Mouse (Mus musculus) layer of hippocampus, adult 2 months (tissue): ENCODE measurements at regions not wholly inside any gene's neighbourhood (a gene's known extent, or its start where the extent isn't known, plus 50 kb on each side); places are given as distances from the start of the nearest gene placed in this dataset.

Experiments
- DNase-seq, 2 experiments: peaks; one replicate each; pipeline ENCODE4 v3.0.0; 2022; ENCODE audit warnings: low spot score in 2 of 2
- H3K27ac ChIP-seq: fragments of 200-600 bp; 2 replicates; pipeline ENCODE4 v1.8.1; 2022
- H3K4me3 ChIP-seq: fragments of 200-600 bp; 2 replicates; pipeline ENCODE4 v1.8.1; 2022; ENCODE audit warnings: mild to moderate bottlenecking
- CTCF ChIP-seq: fragments of 200-600 bp; conservative IDR thresholded peaks from 2 replicates; pipeline ENCODE4 v1.8.1; 2022; ENCODE audit warnings: antibody characterized with exemption, mild to moderate bottlenecking, moderate library complexity

DNA sequence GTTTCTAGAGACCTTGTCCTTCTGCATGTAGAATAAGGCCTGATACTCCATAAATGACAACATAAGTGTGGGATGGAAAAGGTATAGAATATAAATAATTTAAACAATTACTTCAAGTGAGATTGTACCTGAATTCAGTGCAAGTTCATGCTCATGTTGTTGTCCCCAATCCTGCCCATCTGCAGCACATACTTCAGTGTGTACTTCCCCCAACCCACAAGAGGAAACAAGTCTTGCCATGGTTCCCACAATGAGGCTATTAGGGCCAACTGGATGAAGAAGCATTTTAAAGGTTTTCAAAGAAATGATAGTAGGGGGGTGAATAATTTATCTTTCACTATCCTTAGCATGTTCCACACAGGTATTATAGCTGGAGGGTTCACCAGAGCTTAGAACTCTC is 79.4 kb upstream of the Gmds start:
- Histone ChIP-seq H3K27ac (no peak overlapping the region), H3K4me3 (no peak overlapping the region)
- no peak for DNase-seq
- TF ChIP-seq CTCF: no peak

DNA sequence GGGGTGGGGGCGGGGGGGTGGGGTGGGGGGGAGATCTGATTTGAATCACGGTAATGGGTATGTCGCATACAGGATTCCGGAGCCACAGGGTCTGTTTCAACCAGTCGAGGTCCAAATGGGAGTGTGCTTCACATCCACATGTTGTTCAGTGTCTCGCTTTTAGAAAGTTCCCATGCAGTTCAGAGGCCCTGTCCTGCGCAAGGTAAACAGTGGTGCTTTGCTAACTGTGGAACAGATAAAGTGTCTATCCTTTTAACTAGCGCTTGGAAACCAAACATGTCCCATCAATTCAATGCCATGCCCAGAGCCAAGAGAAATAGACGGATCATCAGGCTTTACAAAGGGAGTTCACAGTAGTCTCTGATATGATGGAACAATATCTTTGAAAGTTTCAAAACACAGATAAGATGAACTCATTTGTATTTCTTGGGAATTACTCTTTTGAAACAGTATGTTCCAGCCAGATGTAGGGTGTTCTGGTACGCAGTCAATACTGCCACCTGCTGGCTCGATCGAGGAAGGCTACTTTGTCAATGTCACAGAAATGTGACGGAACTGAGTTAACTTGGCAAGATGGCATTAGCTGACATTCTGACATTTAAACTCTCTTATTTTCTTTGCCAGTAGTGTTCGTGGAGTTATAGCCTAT is 72.9 kb upstream of the Gmds start:
- TF ChIP-seq CTCF: peak; percentile 98
- Histone ChIP-seq H3K27ac (no peak overlapping the region), H3K4me3 (no peak overlapping the region)
- peak; percentile 66 to 73 for DNase-seq

DNA sequence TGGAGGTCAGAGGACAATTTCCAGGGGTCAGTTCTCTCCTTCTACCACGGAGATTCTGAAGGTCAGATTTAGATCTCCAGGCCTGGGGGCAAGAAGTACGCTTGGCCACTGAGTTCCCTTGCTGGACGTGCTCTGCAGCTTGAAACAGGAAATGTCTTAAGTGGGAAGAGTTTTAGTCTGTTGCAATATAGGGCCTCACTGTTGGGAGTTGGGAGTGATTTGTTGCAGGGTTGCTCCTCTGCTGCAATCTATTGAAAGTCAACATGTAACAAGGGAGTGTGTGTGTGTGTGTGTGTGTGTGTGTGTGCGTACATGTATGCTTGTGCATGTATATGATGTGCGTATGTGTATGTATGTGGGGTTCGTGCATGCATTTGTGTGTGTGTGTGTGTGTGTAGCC is 71.5 kb upstream of the Gmds start:
- no peak for DNase-seq

DNA sequence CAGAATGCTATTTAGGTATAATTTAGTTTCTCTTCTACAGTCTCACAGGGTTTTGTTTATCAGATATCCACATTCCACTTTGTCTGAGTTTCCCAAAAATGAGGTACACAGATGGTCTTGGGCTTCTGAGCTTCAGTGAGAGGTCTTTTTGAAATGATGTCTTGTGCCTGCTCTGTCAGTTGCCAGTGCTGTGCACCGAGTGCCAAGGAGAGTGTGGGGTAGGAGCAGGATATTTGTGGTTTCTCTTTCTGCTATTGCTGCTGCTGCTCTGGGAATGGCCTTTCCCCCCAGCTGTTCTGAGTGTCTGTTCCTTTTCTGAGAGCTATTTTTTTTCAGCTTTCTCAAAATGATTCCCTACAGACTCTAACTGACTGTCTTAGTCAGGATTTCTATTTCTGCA is 60.1 kb upstream of the Gmds start:
- TF ChIP-seq CTCF: no peak
- DNase-seq: no peak
- Histone ChIP-seq H3K4me3 (no peak overlapping the region), H3K27ac (no peak overlapping the region)

More for the DNA sequence above, 71.5 kb upstream of the Gmds start:
- no peak for TF ChIP-seq CTCF
- H3K4me3 ChIP-seq: no peak overlapping the region
- H3K27ac ChIP-seq: no peak overlapping the region
